Mouse (Mus musculus) liver, postnatal 0 days (tissue): Measurements from ENCODE around the gene Unc13c. TPM values are rescaled to one million over a fixed set of nuclear protein-coding genes. Genes with fewer than 3 reads are reported as not detected.

Experiments
- ATAC-seq: fragments of 200-750 bp; cut with Nextera tagmentation; 2 replicates; pipeline ENCODE4 v1.8.0; 2017; ENCODE audit warnings: mild to moderate bottlenecking, moderate library complexity
- DNase-seq: peaks from one replicate; pipeline ENCODE4 v3.0.0-alpha.2; 2016
- H3K27ac ChIP-seq: fragments of 300-500 bp; sonication (generic); 2 replicates; pipeline ENCODE4 v1.5.1; 2014; ENCODE audit warnings: antibody characterized with exemption, moderate library complexity, mild to moderate bottlenecking, low read depth
- H3K27me3 ChIP-seq: fragments of 300-500 bp; sonication (generic); 2 replicates; pipeline ENCODE4 v1.6.1; 2014; ENCODE audit warnings: low read length, control low read depth, mixed read lengths; ENCODE audit not compliant: insufficient read depth
- H3K36me3 ChIP-seq: fragments of 300-500 bp; sonication (generic); replicated peaks from 2 replicates; pipeline ENCODE4 v1.6.1; 2014; ENCODE audit warnings: mild to moderate bottlenecking, control low read depth, low read length, moderate library complexity, mixed read lengths; ENCODE audit not compliant: insufficient read depth
- H3K4me1 ChIP-seq: fragments of 300-500 bp; sonication (generic); 2 replicates; pipeline ENCODE4 v1.6.1; 2014; ENCODE audit warnings: antibody characterized with exemption, mild to moderate bottlenecking, control low read depth; ENCODE audit not compliant: insufficient read depth
- H3K4me2 ChIP-seq: fragments of 300-500 bp; sonication (generic); 2 replicates; pipeline ENCODE4 v1.6.1; 2014; ENCODE audit warnings: low read depth, mild to moderate bottlenecking, low read length, moderate library complexity, mixed read lengths
- H3K4me3 ChIP-seq: fragments of 300-500 bp; sonication (generic); 2 replicates; pipeline ENCODE4 v1.5.1; 2014; ENCODE audit warnings: low read depth, low read length
- H3K9ac ChIP-seq: fragments of 300-500 bp; sonication (generic); replicated peaks from 2 replicates; pipeline ENCODE4 v1.6.1; 2014; ENCODE audit warnings: mild to moderate bottlenecking, moderate library complexity
- H3K9me3 ChIP-seq: fragments of 300-500 bp; sonication (generic); 2 replicates; pipeline ENCODE4 v1.6.1; 2016; ENCODE audit warnings: mild to moderate bottlenecking, control low read depth, low read length, mixed read lengths
- CTCF ChIP-seq: sonication (generic); IDR thresholded peaks from 2 replicates; pipeline ENCODE4 v1.5.1; 2016; ENCODE audit warnings: antibody characterized with exemption, low read depth
- EP300 ChIP-seq: IDR thresholded peaks from 2 replicates; pipeline ENCODE4 v1.6.1; 2016; ENCODE audit warnings: antibody characterized with exemption, low read depth, mild to moderate bottlenecking
- WGBS: fragments of 180-500 bp; shearing (Covaris S2); extraction: QIAGEN DNeasy Blood & Tissue Kit; methylation state at CpG from one replicate; pipeline ENCODE4 v1.1.7; 2014; ENCODE audit not compliant: insufficient replicate concordance; 5-methylcytosine and 5-hydroxymethylcytosine counted together
- polyA plus RNA-seq: library from polyadenylated mRNA; unstranded; fragments of >200 nt; fragmentation: Nextera tagmentation; extraction: Ambion mirVana; gene quantifications from 2 replicates; pipeline ENCODE4 v1.2.1, GENCODE M21; 2015

Gene Unc13c
- polyA plus RNA-seq, 1 experiment from 2014 or later = 0.04 TPM

DNA sequence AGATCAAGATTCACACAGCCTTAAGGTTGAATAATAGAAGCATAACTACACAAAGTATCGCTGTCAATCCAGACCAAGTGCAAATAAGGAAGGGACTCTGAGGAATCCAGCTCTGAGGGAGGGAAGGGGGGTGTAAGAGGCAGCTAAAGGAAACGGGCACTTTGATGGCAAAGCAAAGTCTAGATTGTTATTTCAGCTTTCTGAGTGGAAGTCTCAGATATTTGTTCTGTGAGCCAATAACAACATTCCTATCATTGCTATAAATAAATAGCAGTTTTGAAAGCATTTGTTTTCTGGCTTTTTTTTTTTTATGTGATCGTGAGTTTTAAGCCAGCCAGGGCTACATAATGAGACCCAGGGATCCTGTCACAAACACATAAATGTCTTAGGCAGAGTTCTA is 114.5 kb downstream of the Unc13c start:
- Histone ChIP-seq H3K27me3 (no peaks in the 10 kb centered on the region), H3K4me3 (no peak overlapping the region), H3K4me2 (no peak overlapping the region), H3K36me3 (no peaks in the 10 kb centered on the region), H3K9ac (no peak overlapping the region), H3K9me3 (no peaks in the 10 kb centered on the region), H3K27ac (no peak overlapping the region), H3K4me1 (no peaks in the 10 kb centered on the region)
- TF ChIP-seq CTCF (no peak), EP300 (no peak)
- no peak for DNase-seq
- ATAC-seq = no peak
- WGBS = 56% methylated on average over 3 of the region's 3 CpGs

DNA sequence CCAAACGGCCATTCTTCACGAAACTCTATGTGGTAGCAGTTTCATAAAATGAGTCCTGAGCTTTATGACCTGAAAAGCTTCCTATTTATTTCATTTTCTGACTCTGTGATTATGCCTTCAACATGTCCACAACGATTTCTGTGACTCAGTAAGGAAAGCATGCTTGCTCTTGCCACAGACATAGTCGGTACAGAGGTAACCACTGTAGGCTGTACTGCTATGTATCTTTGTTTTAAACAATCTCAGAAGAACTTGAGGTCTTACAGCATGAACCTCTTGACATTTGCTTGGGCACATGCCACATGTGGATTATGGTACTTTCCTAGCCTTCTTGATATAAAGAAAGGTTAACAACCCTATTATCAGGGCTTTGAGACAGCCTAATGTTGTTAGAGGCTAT is 162.1 kb downstream of the Unc13c start:
- H3K4me1 ChIP-seq = no peaks in the 10 kb centered on the region
- no peak overlapping the region for H3K4me2 ChIP-seq
- no peak for ATAC-seq
- no peaks in the 10 kb centered on the region for H3K36me3 ChIP-seq
- H3K9me3 ChIP-seq = no peaks in the 10 kb centered on the region
- no peaks in the 10 kb centered on the region for H3K27me3 ChIP-seq
- 53% methylated on average over 4 of the region's 4 CpGs for WGBS
- DNase-seq = no peak
- no peak overlapping the region for H3K4me3 ChIP-seq
- TF ChIP-seq EP300 = no peak
- no peak overlapping the region for H3K27ac ChIP-seq
- no peak overlapping the region for H3K9ac ChIP-seq

DNA sequence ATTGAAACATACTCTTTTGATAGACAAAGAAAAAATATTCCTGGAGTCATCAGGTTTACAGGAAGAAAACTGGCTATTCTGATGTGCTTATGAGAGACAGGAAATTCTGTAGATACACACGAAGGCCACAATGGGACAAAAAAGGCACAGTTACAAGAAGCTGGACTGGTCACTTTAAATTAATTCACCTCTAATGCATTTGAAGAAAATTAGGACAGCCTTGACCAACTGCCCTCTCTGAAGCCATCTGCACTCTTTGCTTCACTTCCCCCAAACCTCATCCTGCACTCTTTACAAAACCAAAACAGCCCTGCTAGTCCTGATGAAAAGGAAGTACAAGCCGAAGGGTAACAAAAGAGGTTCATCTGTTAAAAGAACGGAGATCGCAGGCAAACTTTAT is 194.2 kb downstream of the Unc13c start:
- H3K36me3 ChIP-seq = no peaks in the 10 kb centered on the region
- TF ChIP-seq EP300 (no peak), CTCF (no peak)
- H3K4me2 ChIP-seq = no peak overlapping the region
- no peaks in the 10 kb centered on the region for H3K27me3 ChIP-seq
- DNase-seq (no peak), ATAC-seq (no peak)
- no peak overlapping the region for H3K4me3 ChIP-seq
- WGBS = 54% methylated on average over 4 of the region's 4 CpGs
- no peak overlapping the region for H3K9ac ChIP-seq
- no peak overlapping the region for H3K27ac ChIP-seq
- no peaks in the 10 kb centered on the region for H3K9me3 ChIP-seq
- no peaks in the 10 kb centered on the region for H3K4me1 ChIP-seq

DNA sequence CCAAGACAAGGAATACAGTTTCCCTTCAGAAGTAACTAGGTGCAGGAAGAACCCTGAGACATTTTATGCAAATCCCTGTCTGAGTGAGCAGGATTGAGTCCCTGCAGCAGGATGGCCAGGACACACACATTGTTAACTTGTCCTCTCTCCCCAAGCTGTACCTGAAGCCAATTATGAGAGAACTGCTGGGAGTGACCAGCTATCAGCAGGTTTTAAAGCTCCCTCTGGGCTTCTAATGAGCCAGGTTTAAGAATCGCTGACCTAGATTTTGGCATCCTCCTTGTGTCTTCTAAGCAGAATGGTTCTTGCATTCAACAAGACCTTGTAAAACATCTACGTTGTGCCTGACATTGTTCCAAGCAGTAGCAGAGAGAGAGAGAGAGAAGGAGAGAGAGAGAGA is 213.6 kb downstream of the Unc13c start:
- Histone ChIP-seq H3K27ac (no peak overlapping the region), H3K36me3 (no peaks in the 10 kb centered on the region), H3K9ac (no peak overlapping the region), H3K9me3 (no peaks in the 10 kb centered on the region), H3K4me2 (no peak overlapping the region), H3K4me1 (no peaks in the 10 kb centered on the region), H3K4me3 (no peak overlapping the region), H3K27me3 (no peaks in the 10 kb centered on the region)
- ATAC-seq = no peak
- 73% methylated on average over 2 of the region's 2 CpGs for WGBS
- no peak for DNase-seq
- TF ChIP-seq EP300 = no peak
- no peak for TF ChIP-seq CTCF

DNA sequence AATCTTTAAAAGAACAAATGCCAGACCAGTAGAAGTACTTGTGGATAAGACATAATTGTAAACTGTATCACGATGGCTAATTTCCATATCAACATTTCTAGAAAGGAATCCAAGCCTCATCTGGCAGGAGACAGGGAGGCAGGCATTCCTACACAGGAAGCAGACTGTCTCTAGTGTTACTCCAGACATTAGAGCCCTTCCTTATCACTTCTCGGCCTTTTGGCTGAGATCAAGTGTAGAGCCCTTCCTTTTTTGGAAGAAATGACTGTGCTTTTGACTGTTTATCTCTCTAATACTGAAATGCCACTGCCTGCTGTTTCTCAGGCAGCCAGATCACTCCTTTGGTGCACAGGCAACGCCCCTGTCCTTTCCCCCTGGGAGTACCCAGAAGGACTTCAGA is 215.3 kb downstream of the Unc13c start:
- H3K4me2 ChIP-seq = no peak overlapping the region
- 29% methylated on average over 3 of the region's 3 CpGs for WGBS
- H3K36me3 ChIP-seq = no peaks in the 10 kb centered on the region
- no peak for DNase-seq
- no peaks in the 10 kb centered on the region for H3K27me3 ChIP-seq
- no peak overlapping the region for H3K27ac ChIP-seq
- no peak for TF ChIP-seq CTCF
- no peak for TF ChIP-seq EP300
- H3K4me3 ChIP-seq = no peak overlapping the region
- no peak for ATAC-seq
- no peaks in the 10 kb centered on the region for H3K4me1 ChIP-seq
- H3K9ac ChIP-seq = no peak overlapping the region
- H3K9me3 ChIP-seq = no peaks in the 10 kb centered on the region

DNA sequence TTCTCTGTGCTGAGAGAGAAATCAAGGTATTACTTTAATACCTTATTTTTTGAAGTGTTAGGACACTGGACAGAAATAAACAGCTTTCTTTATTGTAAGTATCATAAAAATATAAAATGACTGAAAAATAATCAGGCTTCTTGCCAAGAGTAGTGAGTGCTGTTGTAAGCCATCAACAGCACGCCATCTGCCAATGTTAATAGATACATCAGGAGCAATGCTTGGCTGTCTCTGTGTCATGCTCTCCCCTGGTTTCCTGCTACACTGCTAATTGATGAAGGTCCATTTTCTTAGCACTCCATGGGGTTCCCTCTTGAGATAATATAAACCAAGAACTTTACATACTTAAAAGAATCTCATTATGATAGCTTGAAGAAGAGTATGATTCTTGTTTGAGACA is 217.4 kb downstream of the Unc13c start:
- no peaks in the 10 kb centered on the region for H3K9me3 ChIP-seq
- no peaks in the 10 kb centered on the region for H3K36me3 ChIP-seq
- ATAC-seq (no peak), DNase-seq (no peak)
- TF ChIP-seq CTCF (no peak), EP300 (no peak)
- no peak overlapping the region for H3K4me3 ChIP-seq
- H3K27me3 ChIP-seq = no peaks in the 10 kb centered on the region
- no peak overlapping the region for H3K4me2 ChIP-seq
- no peaks in the 10 kb centered on the region for H3K4me1 ChIP-seq
- H3K27ac ChIP-seq = no peak overlapping the region
- no peak overlapping the region for H3K9ac ChIP-seq
- 76% methylated on average over 1 of the region's 1 CpGs for WGBS

DNA sequence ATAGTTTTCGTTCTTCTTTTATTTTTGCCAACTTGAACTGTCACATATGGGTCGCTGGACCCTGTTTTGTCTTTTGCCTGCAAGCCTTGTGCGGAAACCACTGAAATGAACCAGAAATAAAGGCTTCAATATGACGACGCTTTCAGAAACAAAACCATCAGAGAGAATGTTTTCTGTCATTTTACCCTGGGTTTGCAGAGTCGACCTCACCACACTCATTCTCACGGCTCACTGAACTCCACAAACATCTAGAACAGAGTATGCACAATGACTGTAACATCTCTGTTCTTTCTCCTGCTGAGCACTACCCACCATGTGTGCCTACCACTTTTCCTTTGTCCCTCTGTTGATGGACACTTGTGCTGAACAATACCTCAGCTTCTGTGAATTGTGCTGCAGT is 234.3 kb downstream of the Unc13c start:
- no peak overlapping the region for H3K9ac ChIP-seq
- ATAC-seq (no peak), DNase-seq (no peak)
- TF ChIP-seq CTCF (no peak), EP300 (no peak)
- no peaks in the 10 kb centered on the region for H3K4me1 ChIP-seq
- no peak overlapping the region for H3K4me3 ChIP-seq
- H3K9me3 ChIP-seq = no peaks in the 10 kb centered on the region
- H3K27me3 ChIP-seq = no peaks in the 10 kb centered on the region
- no peak overlapping the region for H3K27ac ChIP-seq
- H3K4me2 ChIP-seq = no peak overlapping the region
- WGBS = 73% methylated on average over 7 of the region's 7 CpGs
- H3K36me3 ChIP-seq = no peaks in the 10 kb centered on the region
